Mouse (Mus musculus) skeletal muscle tissue, adult 2 months (tissue): Measurements from ENCODE around the gene Ctbp2.
"Not testable (repeated sequence)": the region's sequence is repeated elsewhere in the genome, so short reads cannot be mapped to it uniquely, and the experiment has no call there.

Source experiments
- DNase-seq: peaks from one replicate; pipeline ENCODE4 v3.0.0-alpha.2; 2012; ENCODE audit warnings: low read depth, low spot score

The Ctbp2 gene

GRCm38 (mm10) chr7:133120221-133120751 is 3.9 kb downstream of the Ctbp2 start:
- DNase-seq = no peak

- DNase-seq = no peak
Measured at GRCm38 (mm10) chr7:133117815-133118214, 6.3 kb downstream of the Ctbp2 start.

GRCm38 (mm10) chr7:133116542-133116941 is 7.6 kb downstream of the Ctbp2 start:
- no peak for DNase-seq

GRCm38 (mm10) chr7:133115886-133116285 is 8.3 kb downstream of the Ctbp2 start:
- no peak for DNase-seq

GRCm38 (mm10) chr7:133114847-133115470 is 9.2 kb downstream of the Ctbp2 start:
- DNase-seq = no peak

GRCm38 (mm10) chr7:133113185-133113895 is 10.8 kb downstream of the Ctbp2 start:
- DNase-seq = no peak

- DNase-seq = no peak
Measured at GRCm38 (mm10) chr7:133112351-133112831, 11.8 kb downstream of the Ctbp2 start.

GRCm38 (mm10) chr7:133109442-133109841 is 14.7 kb downstream of the Ctbp2 start:
- DNase-seq = no peak

GRCm38 (mm10) chr7:133108695-133109094 is 15.5 kb downstream of the Ctbp2 start:
- DNase-seq = no peak

- peak; percentile 85 for DNase-seq
Measured at GRCm38 (mm10) chr7:133102578-133102977, 21.6 kb downstream of the Ctbp2 start.

GRCm38 (mm10) chr7:133101070-133101469 is 23.1 kb downstream of the Ctbp2 start:
- no peak for DNase-seq

- DNase-seq = no peak
Measured at GRCm38 (mm10) chr7:133100178-133100577, 24.0 kb downstream of the Ctbp2 start.

GRCm38 (mm10) chr7:133099266-133099665 is 24.9 kb downstream of the Ctbp2 start:
- no peak for DNase-seq

- DNase-seq = no peak
Measured at GRCm38 (mm10) chr7:133098118-133098793, 25.9 kb downstream of the Ctbp2 start.

GRCm38 (mm10) chr7:133095610-133096009 is 28.5 kb downstream of the Ctbp2 start:
- DNase-seq = not testable (repeated sequence)

- no peak for DNase-seq
Measured at GRCm38 (mm10) chr7:133094711-133095495, 29.3 kb downstream of the Ctbp2 start.

GRCm38 (mm10) chr7:133094161-133094560 is 30.0 kb downstream of the Ctbp2 start:
- DNase-seq = peak; percentile 49

- peak; percentile 48 for DNase-seq
Measured at GRCm38 (mm10) chr7:133093731-133094130, 30.4 kb downstream of the Ctbp2 start.

- DNase-seq = no peak
Measured at GRCm38 (mm10) chr7:133090641-133091040, 33.5 kb downstream of the Ctbp2 start.

GRCm38 (mm10) chr7:133089621-133090260 is 34.4 kb downstream of the Ctbp2 start:
- DNase-seq = no peak

GRCm38 (mm10) chr7:133088830-133089261 is 35.3 kb downstream of the Ctbp2 start:
- peak; percentile 47 for DNase-seq
